Mouse (Mus musculus) ES-Bruce4 (cell line): Measurements from ENCODE around the gene Slc16a13. TPM values are rescaled to one million over a fixed set of nuclear protein-coding genes. Genes with fewer than 3 reads are reported as not detected.

Experiments
- H3K27ac ChIP-seq: 2 replicates; pipeline ENCODE4 v1.5.1; 2012; ENCODE audit warnings: low read length, inconsistent platforms; ENCODE audit not compliant: insufficient read depth
- H3K27me3 ChIP-seq: 2 replicates; pipeline ENCODE4 v1.6.1; 2012; ENCODE audit warnings: mild to moderate bottlenecking, low read length, inconsistent platforms; ENCODE audit not compliant: control insufficient read depth, poor library complexity, insufficient read depth, severe bottlenecking
- H3K36me3 ChIP-seq: 2 replicates; pipeline ENCODE4 v1.6.1; 2012; ENCODE audit warnings: inconsistent platforms, mild to moderate bottlenecking, low read length, moderate library complexity; ENCODE audit not compliant: control insufficient read depth, poor library complexity, insufficient read depth, severe bottlenecking
- H3K4me1 ChIP-seq: one replicate; pipeline ENCODE4 v1.8.1; 2011; ENCODE audit warnings: low read length; ENCODE audit not compliant: control insufficient read depth, insufficient read depth
- H3K4me3 ChIP-seq: 2 replicates; pipeline ENCODE4 v1.5.1; 2011; ENCODE audit warnings: low read depth, mild to moderate bottlenecking, low read length
- H3K9ac ChIP-seq: 2 replicates; pipeline ENCODE4 v1.6.1; 2012; ENCODE audit warnings: low read depth, mild to moderate bottlenecking, inconsistent platforms; ENCODE audit not compliant: poor library complexity, severe bottlenecking
- H3K9me3 ChIP-seq: replicated peaks from 2 replicates; pipeline ENCODE4 v1.6.1; 2012; ENCODE audit warnings: mild to moderate bottlenecking, low read length, inconsistent platforms; ENCODE audit not compliant: control insufficient read depth, poor library complexity, insufficient read depth, severe bottlenecking
- CTCF ChIP-seq: IDR thresholded peaks from one replicate; pipeline ENCODE4 v1.8.1; 2011; ENCODE audit warnings: low read depth, low read length
- EP300 ChIP-seq: IDR thresholded peaks from 2 replicates; pipeline ENCODE4 v1.6.1; 2011; ENCODE audit warnings: low read depth, low read length; ENCODE audit not compliant: insufficient read depth
- POLR2A ChIP-seq: IDR thresholded peaks from one replicate; pipeline ENCODE4 v1.8.1; 2011; ENCODE audit warnings: low read length; ENCODE audit not compliant: insufficient read depth
- polyA plus RNA-seq: library from polyadenylated mRNA; stranded (reverse); fragments of >200 nt; gene quantifications from 2 replicates; pipeline ENCODE4 v1.2.4, GENCODE M21; 2011; ENCODE audit warnings: low read depth; ENCODE audit not compliant: missing spikeins, insufficient read depth, insufficient read length

Slc16a13 gene
- polyA plus RNA-seq, 1 experiment = 8.9 TPM

DNA sequence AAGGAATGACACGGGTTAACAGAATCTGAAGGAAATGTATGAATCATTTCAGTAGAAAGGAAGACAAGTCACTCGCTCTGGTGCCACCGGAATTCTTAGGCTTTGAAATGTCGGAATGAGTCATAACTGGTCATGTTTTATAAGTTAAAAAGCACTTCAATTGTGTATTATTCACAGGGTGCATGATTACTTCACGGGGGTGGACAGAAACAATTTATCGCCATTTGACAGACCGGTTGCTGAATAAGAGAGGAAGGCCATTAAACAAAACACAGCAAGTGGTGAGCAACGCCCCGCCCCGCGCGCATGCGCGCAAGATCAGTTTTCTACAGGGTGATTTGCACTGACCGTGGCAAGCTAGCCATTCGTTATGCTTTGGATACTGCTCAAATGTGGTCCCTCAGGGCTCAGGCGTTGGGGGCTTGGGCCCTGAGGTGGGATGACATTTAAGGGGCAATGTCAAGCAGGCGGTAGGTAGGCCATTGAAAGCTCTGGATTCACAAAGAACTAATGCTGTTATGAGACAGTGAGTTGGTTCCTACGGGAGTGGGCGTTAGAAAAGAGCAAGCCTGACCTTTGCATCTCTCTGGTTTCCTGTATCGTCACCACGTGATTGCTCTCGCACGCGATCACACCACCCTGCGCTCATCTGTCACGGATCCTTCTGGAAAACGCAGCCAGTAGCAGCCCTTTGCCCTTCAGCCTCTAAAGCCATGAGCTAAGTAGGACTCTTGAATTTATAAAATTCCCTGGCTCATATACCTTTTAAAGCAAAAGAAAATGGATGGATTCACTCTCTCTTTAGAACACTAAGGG lies 31.3 kb downstream of the Slc16a13 start:
- no peak for TF ChIP-seq POLR2A
- TF ChIP-seq EP300 = no peak
- TF ChIP-seq CTCF = no peak
- Histone ChIP-seq H3K9me3 (no peaks in the 10 kb centered on the region; the same call in 1 of the 2 replicates), H3K27ac (no peak overlapping the region), H3K9ac (no peak overlapping the region), H3K4me1 (no peaks in the 10 kb centered on the region), H3K4me3 (no peak overlapping the region), H3K27me3 (no peaks in the 10 kb centered on the region), H3K36me3 (no peaks in the 10 kb centered on the region)

GRCm38 (mm10) chr11:70185120-70185519 lies 35.7 kb downstream of the Slc16a13 start:
- H3K27ac ChIP-seq = no peak overlapping the region
- no peaks in the 10 kb centered on the region for H3K9me3 ChIP-seq
- H3K9ac ChIP-seq = no peak overlapping the region
- TF ChIP-seq CTCF (no peak), EP300 (no peak), POLR2A (no peak)
- H3K4me3 ChIP-seq = no peak overlapping the region
- no peaks in the 10 kb centered on the region for H3K36me3 ChIP-seq
- H3K27me3 ChIP-seq = no peaks in the 10 kb centered on the region
- H3K4me1 ChIP-seq = no peaks in the 10 kb centered on the region

DNA sequence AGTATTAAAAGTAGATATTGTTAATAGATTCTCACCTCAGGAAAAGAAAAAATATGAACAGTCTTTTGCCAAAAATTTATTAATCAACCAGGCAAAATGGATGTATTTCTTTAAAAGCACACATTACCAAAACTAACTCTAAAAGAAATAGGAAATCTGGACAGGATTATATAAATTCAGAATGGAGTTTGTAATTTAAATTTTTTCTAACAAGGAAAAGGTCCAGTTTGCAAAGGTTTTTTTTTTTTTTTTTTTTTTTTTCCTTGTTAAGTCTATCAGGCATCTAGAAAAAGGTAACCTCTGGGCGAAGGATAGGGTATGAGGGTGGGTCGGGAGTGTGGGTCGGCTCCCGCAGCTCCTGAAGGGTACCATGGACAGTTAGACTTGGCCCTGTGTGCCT lies 40.4 kb downstream of the Slc16a13 start:
- H3K36me3 ChIP-seq = no peaks in the 10 kb centered on the region
- no peak for TF ChIP-seq CTCF
- no peak for TF ChIP-seq EP300
- TF ChIP-seq POLR2A = no peak
- no peaks in the 10 kb centered on the region for H3K27me3 ChIP-seq
- no peak overlapping the region for H3K4me3 ChIP-seq
- no peaks in the 10 kb centered on the region for H3K4me1 ChIP-seq
- H3K9me3 ChIP-seq = no peaks in the 10 kb centered on the region
- H3K27ac ChIP-seq = no peak overlapping the region
- H3K9ac ChIP-seq = no peak overlapping the region

DNA sequence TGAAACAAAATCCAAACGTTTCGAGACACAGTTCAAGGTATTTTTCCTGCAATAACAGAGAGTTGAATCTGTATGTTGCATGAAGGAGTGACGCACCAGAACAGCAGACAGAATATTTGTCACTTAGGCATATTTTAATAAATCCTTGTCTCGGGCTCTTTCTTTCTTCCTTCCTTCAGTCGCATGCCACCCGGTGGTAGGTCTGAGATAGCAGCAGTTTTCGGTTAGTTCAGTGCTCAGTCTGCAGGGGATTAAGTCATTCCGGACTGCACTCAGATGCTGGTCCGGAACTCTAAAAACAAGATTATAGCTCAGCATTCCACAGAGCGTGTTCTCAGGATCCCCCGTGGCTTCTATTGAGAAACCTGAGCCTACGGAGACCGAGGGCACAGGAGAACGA lies 41.5 kb downstream of the Slc16a13 start:
- no peak overlapping the region for H3K9ac ChIP-seq
- H3K36me3 ChIP-seq = no peaks in the 10 kb centered on the region
- H3K27me3 ChIP-seq = no peaks in the 10 kb centered on the region
- H3K9me3 ChIP-seq = no peaks in the 10 kb centered on the region
- H3K4me3 ChIP-seq = no peak overlapping the region
- TF ChIP-seq POLR2A (no peak), CTCF (no peak), EP300 (no peak)
- no peak overlapping the region for H3K27ac ChIP-seq
- no peaks in the 10 kb centered on the region for H3K4me1 ChIP-seq

DNA sequence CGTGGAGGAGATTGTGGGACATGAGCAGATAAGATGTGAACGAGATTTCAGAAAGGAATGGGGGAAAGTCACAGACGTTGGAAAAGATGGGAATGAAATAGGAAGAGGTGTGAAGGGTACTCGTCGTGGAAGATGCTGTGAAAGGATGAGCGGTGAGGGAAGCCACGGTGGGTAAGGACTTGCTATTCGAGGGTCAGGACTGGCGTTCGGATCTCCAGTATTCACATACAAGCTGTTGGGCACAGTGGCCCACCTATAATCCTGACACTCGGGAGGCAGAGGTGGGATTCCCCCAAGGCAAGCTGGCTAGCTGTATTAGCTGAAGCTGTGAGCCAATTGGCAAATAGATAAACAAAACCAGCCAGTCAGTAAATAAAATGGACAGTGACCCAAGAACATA lies 42.1 kb downstream of the Slc16a13 start:
- Histone ChIP-seq H3K27ac (no peak overlapping the region), H3K9me3 (no peaks in the 10 kb centered on the region), H3K9ac (no peak overlapping the region), H3K4me3 (no peak overlapping the region), H3K27me3 (no peaks in the 10 kb centered on the region), H3K4me1 (no peaks in the 10 kb centered on the region), H3K36me3 (no peaks in the 10 kb centered on the region)
- TF ChIP-seq CTCF (no peak), POLR2A (no peak)

DNA sequence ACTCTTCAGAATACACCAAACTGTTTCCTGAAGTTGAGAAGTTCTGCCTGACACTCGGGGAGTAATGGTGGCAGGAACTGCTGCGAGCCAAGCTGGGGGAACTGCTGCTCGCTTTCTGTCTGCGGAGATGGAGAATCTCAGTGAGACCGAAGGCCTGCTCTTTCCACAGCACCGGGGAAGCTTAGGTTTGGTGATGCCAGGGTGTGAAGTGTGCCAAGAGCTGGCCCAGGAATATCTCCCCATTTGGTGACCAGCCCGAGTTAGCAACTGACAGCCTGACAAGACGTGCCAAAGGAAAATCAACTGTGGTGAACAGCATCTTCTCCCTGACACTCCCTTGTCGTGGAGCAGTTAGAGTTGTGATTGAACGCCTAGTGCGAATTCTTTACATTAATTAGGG lies 42.6 kb downstream of the Slc16a13 start:
- H3K27ac ChIP-seq = no peak overlapping the region
- TF ChIP-seq CTCF (no peak), POLR2A (no peak), EP300 (no peak)
- no peaks in the 10 kb centered on the region for H3K9me3 ChIP-seq
- H3K27me3 ChIP-seq = no peaks in the 10 kb centered on the region
- H3K4me3 ChIP-seq = no peak overlapping the region
- no peak overlapping the region for H3K9ac ChIP-seq
- no peaks in the 10 kb centered on the region for H3K4me1 ChIP-seq
- no peaks in the 10 kb centered on the region for H3K36me3 ChIP-seq
